Mouse (Mus musculus) MEL (cell line): ENCODE measurements at regions not wholly inside any gene's neighbourhood (a gene's known extent, or its start where the extent isn't known, plus 50 kb on each side); places are given as distances from the start of the nearest gene placed in this dataset.

ENCODE experiments used
- CTCF ChIP-seq, 3 experiments: IDR thresholded peaks in 2 of 3; conservative IDR thresholded peaks in 1 of 3; 2 replicates each; pipeline ENCODE4 v1.5.1; 2011 to 2012; ENCODE audit warnings: low read length in 3 of 3, low read depth in 2 of 3, mild to moderate bottlenecking in 2 of 3, improper control_type of control experiment in 1 of 3, inconsistent platforms in 1 of 3, mixed read lengths in 1 of 3, moderate library complexity in 1 of 3; ENCODE audit not compliant: control insufficient read depth in 1 of 3, insufficient read depth in 1 of 3, poor library complexity in 1 of 3, severe bottlenecking in 1 of 3
- ELF1 ChIP-seq: IDR thresholded peaks from 2 replicates; pipeline ENCODE4 v1.6.1; 2014; ENCODE audit warnings: low read depth, mild to moderate bottlenecking, inconsistent platforms, low read length, improper control_type of control experiment, moderate library complexity
- MAX ChIP-seq: IDR thresholded peaks from 2 replicates; pipeline ENCODE4 v1.6.1; 2011; ENCODE audit warnings: low read length, improper control_type of control experiment
- NRF1 ChIP-seq: IDR thresholded peaks from 2 replicates; pipeline ENCODE4 v1.6.1; 2014; ENCODE audit warnings: low read depth, mild to moderate bottlenecking, inconsistent platforms, low read length, improper control_type of control experiment, moderate library complexity; ENCODE audit not compliant: poor library complexity, insufficient read depth, severe bottlenecking
- POLR2A ChIP-seq, 2 experiments: IDR thresholded peaks; 2 replicates each; pipeline ENCODE4 v1.6.1; 2011 to 2012; ENCODE audit warnings: low read length in 2 of 2, mild to moderate bottlenecking in 2 of 2, control low read depth in 1 of 2, improper control_type of control experiment in 1 of 2, low read depth in 1 of 2, moderate library complexity in 1 of 2; ENCODE audit not compliant: control insufficient read depth in 1 of 2, insufficient read depth in 1 of 2, poor library complexity in 1 of 2

- TF ChIP-seq POLR2A (IDR thresholded peaks at IDR 0.05; ENCODE audit: control insufficient read depth in 1 of 2, insufficient read depth in 1 of 2, low read depth in 1 of 2, low read length in 2 of 2, poor library complexity in 1 of 2) (no peak), CTCF (IDR thresholded peaks at IDR 0.05 in 2 of 3, conservative IDR thresholded peaks at IDR 0.05 in 1 of 3; ENCODE audit: control insufficient read depth in 1 of 3, insufficient read depth in 1 of 3, low read depth in 2 of 3, low read length in 3 of 3, poor library complexity in 1 of 3, severe bottlenecking in 1 of 3) (peak; percentile 26 to 35 (median 34); a peak in 4 of 6 replicates), ELF1 (no peak), MAX (no peak), NRF1 (no peak)
Observed at GRCm38 (mm10) chr10:66782025-66782424, 313.9 kb upstream of the Jmjd1c start.
